Mouse (Mus musculus) fat pad, adult 2 months (tissue): ENCODE data around the gene Vps9d1.
"Not testable (repeated sequence)": the region's sequence is repeated elsewhere in the genome, so short reads cannot be mapped to it uniquely, and the experiment has no call there.

Experiments
- DNase-seq: peaks from one replicate; pipeline ENCODE4 v3.0.0-alpha.2; 2011; ENCODE audit warnings: low read depth, low spot score; ENCODE audit errors: extremely low read depth

Gene Vps9d1

GRCm38 (mm10) chr8:123215430-123215829 lies 38.7 kb downstream of the Vps9d1 start:
- DNase-seq: no peak

GRCm38 (mm10) chr8:123213118-123213772 lies 40.9 kb downstream of the Vps9d1 start:
- DNase-seq: no peak

- DNase-seq: no peak
Measured at GRCm38 (mm10) chr8:123212321-123213117, 41.6 kb downstream of the Vps9d1 start, which contains the start of the genes Chmp1a and Spata33. Chmp1a (minus strand) TSS chr8:123212763. Spata33 (plus strand) TSS chr8:123212832.

- DNase-seq: no peak
Measured at GRCm38 (mm10) chr8:123211876-123212275, 42.3 kb downstream of the Vps9d1 start.

GRCm38 (mm10) chr8:123203571-123203970 lies 50.6 kb downstream of the Vps9d1 start:
- DNase-seq: no peak

- no peak for DNase-seq
Measured at GRCm38 (mm10) chr8:123202288-123202687, 51.9 kb downstream of the Vps9d1 start.

- DNase-seq: no peak
Measured at GRCm38 (mm10) chr8:123199864-123200263, 54.3 kb downstream of the Vps9d1 start.

GRCm38 (mm10) chr8:123197016-123197415 lies 57.1 kb downstream of the Vps9d1 start:
- not testable (repeated sequence) for DNase-seq

GRCm38 (mm10) chr8:123193771-123194170 lies 60.4 kb downstream of the Vps9d1 start:
- no peak for DNase-seq
